Mouse (Mus musculus) urinary bladder, postnatal 0 days (tissue): ENCODE measurements around the gene Gm19935. TPM values are rescaled to one million over a fixed set of nuclear protein-coding genes. Genes with fewer than 3 reads are reported as not detected.

ENCODE experiments used
- microRNA-seq: library from miRNA; unstranded; fragments of <30 nt; microRNA quantifications from one replicate; pipeline ENCODE4, GENCODE M21; 2016
- polyA plus RNA-seq: library from polyadenylated mRNA; unstranded; fragments of >200 nt; fragmentation: Nextera tagmentation; extraction: Ambion mirVana; gene quantifications from 2 replicates; pipeline ENCODE4 v1.2.1, GENCODE M21; 2015

Gene Gm19935
- not detected in 2 replicates for polyA plus RNA-seq

GRCm38 (mm10) chr8:90817293-90817692 lies at the start of gene Gm19935:
TSS of gene Gm19935 (minus strand) at chr8:90817393.

DNA sequence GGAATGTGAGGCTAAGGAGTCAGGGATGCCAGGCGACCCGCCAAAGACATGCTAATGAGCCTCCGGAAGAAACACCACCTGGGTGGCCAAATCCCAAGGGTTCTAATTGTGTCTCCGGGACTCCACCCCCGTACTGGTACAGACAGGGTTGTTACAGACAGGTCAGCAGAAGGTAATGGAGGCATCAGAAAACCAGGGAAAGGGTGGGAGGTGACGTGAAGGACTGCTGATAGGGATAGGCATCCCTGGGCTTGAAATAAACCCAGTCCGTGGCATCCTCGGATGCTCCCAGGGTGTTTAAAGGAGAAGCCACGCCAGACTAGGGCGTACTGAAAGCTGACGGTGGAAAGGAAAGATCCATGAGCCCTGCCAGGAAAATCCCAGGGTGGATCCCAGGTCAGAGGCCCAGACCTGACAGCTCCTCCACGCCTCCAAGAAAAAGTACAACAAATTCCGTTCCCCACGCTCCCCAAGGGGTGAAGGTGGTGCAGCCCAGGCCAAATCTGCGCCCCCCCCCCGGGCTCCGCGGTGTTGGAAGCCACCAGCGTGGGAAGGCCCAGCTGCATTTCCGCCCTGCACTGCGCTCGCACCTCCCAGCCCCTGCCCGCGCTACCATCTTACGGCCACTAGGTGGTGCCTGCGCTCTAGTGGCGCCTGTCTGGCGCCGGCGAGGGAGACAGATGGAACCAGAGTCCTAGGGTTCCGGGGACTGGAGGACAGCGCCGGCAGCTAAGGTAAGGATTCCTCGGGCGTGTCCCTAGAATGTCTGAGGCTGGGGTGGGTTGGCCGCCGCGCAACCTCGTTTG lies 11.2 kb upstream of the Gm19935 start, which contains the start of gene Chd9:
Chd9 (plus strand) TSS at position 172 of the 806 bp plus-strand sequence.

Small RNA genes within 50 kb of the gene (microRNA-seq; reads per million reads assigned to microRNA genes)
- not detected for gene Gm44382

Other genes with a start within 250 kb of the Gm19935 start
- 89.8 and 95.5 TPM in 2 replicates for gene Chd9, start 11.0 kb upstream of the Gm19935 start, polyA plus RNA-seq